Mouse (Mus musculus): ENCODE results near the gene Emp1.
A peak's percentile ranks its signal among the peaks of the same experiment; 100 is the strongest.

Gene Emp1

GRCm38 (mm10) chr6:135407323-135407722 is 45.0 kb downstream of the Emp1 start:
- no peak for DNase-seq (ENCODE audit: low read depth, low spot score)

GRCm38 (mm10) chr6:135411712-135412319 is 49.5 kb downstream of the Emp1 start:
- no peak for DNase-seq (ENCODE audit: low read depth, low spot score)

- no peak for DNase-seq (ENCODE audit: low read depth, low spot score)
Measured at GRCm38 (mm10) chr6:135412649-135413048, 50.3 kb downstream of the Emp1 start.

- peak; percentile 70 for DNase-seq (ENCODE audit: low read depth, low spot score)
Measured at GRCm38 (mm10) chr6:135417459-135417858, 55.1 kb downstream of the Emp1 start.

- DNase-seq (ENCODE audit: low read depth, low spot score), result no peak
Measured at GRCm38 (mm10) chr6:135418223-135418824, 56.0 kb downstream of the Emp1 start.

GRCm38 (mm10) chr6:135428246-135428645 is 65.9 kb downstream of the Emp1 start:
- no peak for DNase-seq (ENCODE audit: low read depth, low spot score)

- peak; percentile 38 for DNase-seq (ENCODE audit: low read depth, low spot score)
Measured at GRCm38 (mm10) chr6:135429268-135429909, 67.0 kb downstream of the Emp1 start.

GRCm38 (mm10) chr6:135430441-135430970 is 68.2 kb downstream of the Emp1 start:
- DNase-seq (ENCODE audit: low read depth, low spot score), result no peak

Measured in mesoderm, embryonic 11.5 days (tissue).